Mouse (Mus musculus): ENCODE data around the gene Frmd6.
A peak's percentile ranks its signal among the peaks of the same experiment; 100 is the strongest.

Gene Frmd6

GRCm38 (mm10) chr12:70807975-70808374 is 17.3 kb upstream of the Frmd6 start:
- DNase-seq (ENCODE audit: low spot score in 2 of 2), result peak in 1 of 2 experiments; percentile 63

DNA sequence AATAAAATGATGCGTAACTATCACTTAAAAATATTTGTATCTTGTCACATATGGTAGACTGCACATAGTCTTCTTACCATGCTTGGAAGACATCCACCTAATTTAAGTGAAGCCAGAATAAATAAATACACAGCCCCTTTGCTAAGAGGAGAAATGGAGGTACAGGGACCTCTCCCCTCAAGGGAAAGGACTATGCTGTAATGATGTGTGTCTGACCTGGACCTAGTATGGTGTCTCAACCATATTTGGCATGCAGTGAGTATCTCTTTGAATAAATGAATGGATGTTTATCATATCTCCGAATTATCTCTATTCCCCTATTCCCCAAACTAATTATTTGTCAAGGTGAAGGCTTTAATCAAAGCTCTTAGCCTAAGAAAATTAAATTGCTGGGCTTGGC is 15.4 kb upstream of the Frmd6 start:
- no peak for DNase-seq (ENCODE audit: low spot score in 2 of 2)

GRCm38 (mm10) chr12:70811772-70812171 is 13.5 kb upstream of the Frmd6 start:
- no peak for DNase-seq (ENCODE audit: low spot score in 2 of 2)

DNA sequence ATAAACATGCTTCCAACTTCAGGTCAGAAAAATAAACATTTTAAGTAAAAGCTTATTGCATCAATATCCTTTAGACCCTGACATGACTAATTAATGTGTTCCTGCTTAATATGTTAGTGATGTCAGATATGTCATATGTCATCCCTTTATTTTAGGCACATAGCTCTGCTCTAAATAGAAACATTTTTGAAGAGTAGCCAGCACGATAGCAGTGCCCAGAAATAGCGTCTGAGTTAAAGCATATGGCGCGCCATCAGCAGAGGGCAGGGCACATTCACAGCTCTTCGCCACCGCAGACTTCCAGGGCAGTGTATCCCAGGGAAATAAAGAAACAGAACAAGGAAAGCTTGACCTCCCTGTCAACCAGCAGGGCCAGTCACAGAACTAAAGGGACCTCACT is 13.1 kb upstream of the Frmd6 start:
- DNase-seq (ENCODE audit: low spot score in 2 of 2), result no peak

GRCm38 (mm10) chr12:70812822-70813465 is 12.4 kb upstream of the Frmd6 start:
- DNase-seq (ENCODE audit: low spot score in 2 of 2), result no peak

GRCm38 (mm10) chr12:70816731-70817130 is 8.6 kb upstream of the Frmd6 start:
- DNase-seq (ENCODE audit: low spot score in 2 of 2), result no peak

DNA sequence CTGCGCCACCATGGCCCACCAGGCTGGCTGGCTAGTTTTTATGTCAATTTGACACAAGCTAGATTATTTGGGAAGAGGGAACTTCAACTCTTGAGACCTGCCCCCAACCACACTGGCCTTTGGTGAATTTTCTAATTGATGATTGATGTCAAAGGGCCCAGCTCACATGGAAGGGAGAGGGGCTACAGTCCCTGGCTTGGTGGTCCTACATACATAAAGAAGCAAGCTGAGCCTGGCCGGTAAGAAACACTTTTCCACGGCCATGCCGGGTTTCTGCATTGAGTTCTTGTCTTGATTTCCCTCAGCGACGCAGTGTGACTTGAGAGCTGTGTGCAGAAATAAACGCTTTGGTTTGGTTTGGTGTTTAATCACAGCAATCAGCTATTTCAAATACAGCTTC is 1.3 kb upstream of the Frmd6 start:
- peak in 1 of 2 experiments; percentile 13 for DNase-seq (ENCODE audit: low spot score in 2 of 2)

GRCm38 (mm10) chr12:70825651-70826317 is 470 bp downstream of the Frmd6 start:
- peak; percentile 41 to 51 for DNase-seq (ENCODE audit: low spot score in 2 of 2)

- DNase-seq (ENCODE audit: low spot score in 2 of 2), result no peak
Measured at GRCm38 (mm10) chr12:70826318-70827072, 1.2 kb downstream of the Frmd6 start.

DNA sequence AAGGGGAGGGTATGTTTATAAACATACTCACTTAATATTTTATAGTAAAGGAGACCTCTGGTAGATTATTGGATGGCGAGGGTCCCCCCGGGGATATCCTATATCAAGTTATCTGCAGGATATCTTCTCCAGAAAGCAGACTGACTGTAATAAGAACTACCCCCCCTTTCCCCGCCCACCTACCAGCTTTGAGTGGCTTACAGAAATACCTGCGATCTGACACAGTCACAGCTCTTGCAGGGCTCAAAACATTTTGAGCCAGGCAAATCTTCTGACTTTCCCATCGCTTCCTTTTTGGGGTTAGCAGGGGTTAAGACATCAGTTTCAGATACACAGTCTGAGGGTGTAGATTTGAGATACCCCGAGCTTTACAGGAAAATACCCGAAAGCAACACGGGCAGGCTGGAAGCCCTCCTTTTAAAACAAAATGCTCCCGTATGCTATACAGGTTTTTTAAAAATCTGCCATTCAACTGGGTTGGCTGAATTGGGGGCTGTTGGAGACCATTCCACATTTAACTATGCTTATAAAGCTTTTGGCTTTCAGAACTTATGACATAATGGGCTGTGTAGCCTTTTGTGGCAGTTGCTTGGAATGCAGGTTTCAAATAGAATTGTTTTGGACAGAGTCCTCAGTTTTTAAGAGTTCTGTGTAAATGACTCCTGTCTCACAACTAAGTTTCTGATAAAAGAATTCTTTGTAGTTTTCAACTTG is 2.0 kb downstream of the Frmd6 start:
- DNase-seq (ENCODE audit: low spot score in 2 of 2), result peak; percentile 42 to 54

- no peak for DNase-seq (ENCODE audit: low spot score in 2 of 2)
Measured at GRCm38 (mm10) chr12:70827901-70828271, 2.6 kb downstream of the Frmd6 start.

- no peak for DNase-seq (ENCODE audit: low spot score in 2 of 2)
Measured at GRCm38 (mm10) chr12:70830982-70831566, 5.8 kb downstream of the Frmd6 start.

- no peak for DNase-seq (ENCODE audit: low spot score in 2 of 2)
Measured at GRCm38 (mm10) chr12:70832216-70832998, 7.1 kb downstream of the Frmd6 start.

DNA sequence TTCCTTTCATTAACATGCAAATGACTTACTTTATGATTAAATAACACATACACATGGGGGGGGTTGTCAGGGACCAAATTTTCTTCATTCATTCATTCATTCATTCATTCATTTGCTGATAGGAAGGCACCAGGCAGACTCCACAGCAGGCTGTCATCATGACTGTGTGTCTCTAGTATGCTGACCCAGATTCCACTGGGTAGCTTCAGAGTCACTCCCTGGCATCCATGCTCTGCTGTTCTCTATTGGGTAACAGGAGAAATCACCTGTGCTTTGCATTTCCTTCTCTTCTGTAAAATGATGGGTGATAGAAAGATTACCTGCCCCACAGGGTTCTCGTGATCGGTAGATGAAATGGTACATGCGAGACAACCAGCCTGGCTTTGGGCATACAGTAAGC is 7.7 kb downstream of the Frmd6 start:
- DNase-seq (ENCODE audit: low spot score in 2 of 2), result no peak

DNA sequence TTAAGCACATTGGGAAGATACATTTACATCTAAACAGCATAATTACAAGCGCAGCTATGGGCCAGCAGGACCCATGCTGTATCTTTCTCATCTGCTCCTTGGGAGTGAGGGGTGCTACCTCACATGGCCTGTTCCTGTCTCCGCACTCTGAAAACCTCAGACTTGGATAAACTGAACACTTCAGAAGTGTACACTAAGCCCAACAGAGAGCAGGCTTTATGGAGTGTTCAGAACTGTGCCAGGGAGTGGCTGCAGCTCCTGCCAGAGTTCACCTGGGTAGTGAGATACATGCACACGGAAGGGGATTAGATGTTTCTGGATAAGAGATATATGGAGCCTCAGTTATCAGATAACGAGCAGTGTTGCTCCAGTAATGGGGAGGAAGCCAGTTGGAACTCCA is 8.7 kb downstream of the Frmd6 start:
- DNase-seq (ENCODE audit: low spot score in 2 of 2), result no peak

- DNase-seq (ENCODE audit: low spot score in 2 of 2), result no peak
Measured at GRCm38 (mm10) chr12:70835004-70835403, 9.7 kb downstream of the Frmd6 start.

DNA sequence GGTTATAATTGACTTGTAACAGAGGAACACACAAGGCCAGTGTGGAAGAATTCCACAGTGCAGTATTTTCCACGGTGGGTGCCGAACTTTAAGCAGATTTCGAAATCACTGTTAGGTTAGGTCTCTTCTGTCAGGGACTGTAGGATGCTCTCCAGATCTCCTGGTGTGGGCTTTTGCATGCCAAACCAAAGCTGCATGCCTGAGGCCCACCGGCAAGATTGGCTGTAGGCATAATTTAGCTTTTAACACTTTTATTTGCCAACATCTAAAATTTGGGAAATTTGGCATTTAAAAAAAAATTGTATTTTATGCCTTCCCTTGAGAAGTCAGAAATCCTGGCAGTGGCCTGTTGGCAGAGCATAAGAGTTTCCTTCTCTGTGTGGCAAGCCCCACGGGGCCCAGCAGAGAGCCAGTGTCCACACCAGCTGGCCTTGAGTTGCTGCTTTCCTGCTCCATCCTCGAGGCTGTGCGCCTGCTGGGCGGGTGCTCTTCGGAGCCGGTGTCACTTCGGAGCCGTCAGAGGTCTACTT is 12.5 kb downstream of the Frmd6 start:
- no peak for DNase-seq (ENCODE audit: low spot score in 2 of 2)

GRCm38 (mm10) chr12:70845371-70845770 is 20.1 kb downstream of the Frmd6 start:
- no peak for DNase-seq (ENCODE audit: low spot score in 2 of 2)

- DNase-seq (ENCODE audit: low spot score in 2 of 2), result no peak
Measured at GRCm38 (mm10) chr12:70849024-70849423, 23.7 kb downstream of the Frmd6 start.

GRCm38 (mm10) chr12:70849517-70850291 is 24.4 kb downstream of the Frmd6 start:
- DNase-seq (ENCODE audit: low spot score in 2 of 2), result no peak
